Mouse (Mus musculus): Measurements from ENCODE around the gene Lcn10.

- TF ChIP-seq POLR2A (IDR thresholded peaks at IDR 0.05; ENCODE audit: borderline replicate concordance, extremely low read depth, low read depth, low read length) (no peak), CTCF (IDR thresholded peaks at IDR 0.05; ENCODE audit: insufficient read depth, low read length) (no peak)
Measured at GRCm38 (mm10) chr2:25657246-25657645, 25.3 kb upstream of the Lcn10 start.
